Mouse (Mus musculus) neural tube, embryonic 15.5 days (tissue): ENCODE data around the gene Ccl5. TPM values are rescaled to one million over a fixed set of nuclear protein-coding genes. Genes with fewer than 3 reads are reported as not detected.
A peak's percentile ranks its signal among the peaks of the same experiment; 100 is the strongest.
"Not testable (repeated sequence)": the region's sequence is repeated elsewhere in the genome, so short reads cannot be mapped to it uniquely, and the experiment has no call there.

Experiments
- ATAC-seq: fragments of 200-750 bp; cut with Nextera tagmentation; 2 replicates; pipeline ENCODE4 v1.8.0; 2017; ENCODE audit warnings: mild to moderate bottlenecking, moderate TSS enrichment, moderate library complexity; ENCODE audit not compliant: low FRiP score
- H3K27ac ChIP-seq: fragments of 300-500 bp; sonication (generic); replicated peaks from 2 replicates; pipeline ENCODE4 v1.5.1; 2015; ENCODE audit warnings: mild to moderate bottlenecking, inconsistent platforms
- H3K27me3 ChIP-seq: fragments of 300-500 bp; sonication (generic); replicated peaks from 2 replicates; pipeline ENCODE4 v1.6.1; 2015; ENCODE audit warnings: inconsistent platforms
- H3K36me3 ChIP-seq: fragments of 300-500 bp; sonication (generic); 2 replicates; pipeline ENCODE4 v1.6.1; 2015; ENCODE audit warnings: inconsistent platforms
- H3K4me1 ChIP-seq: fragments of 300-500 bp; sonication (generic); 2 replicates; pipeline ENCODE4 v1.6.1; 2015; ENCODE audit warnings: inconsistent platforms
- H3K4me2 ChIP-seq: fragments of 300-500 bp; sonication (generic); 2 replicates; pipeline ENCODE4 v1.6.1; 2015; ENCODE audit warnings: inconsistent platforms, mild to moderate bottlenecking, moderate library complexity
- H3K4me3 ChIP-seq: fragments of 300-500 bp; sonication (generic); replicated peaks from 2 replicates; pipeline ENCODE4 v1.5.1; 2015; ENCODE audit warnings: mild to moderate bottlenecking, inconsistent platforms
- H3K9ac ChIP-seq: fragments of 300-500 bp; sonication (generic); replicated peaks from 2 replicates; pipeline ENCODE4 v1.6.1; 2015; ENCODE audit warnings: mild to moderate bottlenecking, inconsistent platforms
- H3K9me3 ChIP-seq: fragments of 300-500 bp; sonication (generic); replicated peaks from 2 replicates; pipeline ENCODE4 v1.6.1; 2016; ENCODE audit warnings: inconsistent platforms
- WGBS: fragments of 180-500 bp; shearing (Covaris S2); methylation state at CpG from one replicate; pipeline ENCODE4 v1.1.7; 2015; ENCODE audit warnings: mixed read lengths; 5-methylcytosine and 5-hydroxymethylcytosine counted together
- polyA plus RNA-seq: library from polyadenylated mRNA; unstranded; fragments of >200 nt; fragmentation: Nextera tagmentation; extraction: Ambion mirVana; gene quantifications from 2 replicates; pipeline ENCODE4 v1.2.1, GENCODE M21; 2015

Ccl5 gene
- polyA plus RNA-seq, 1 experiment from 2014 or later = not detected

DNA sequence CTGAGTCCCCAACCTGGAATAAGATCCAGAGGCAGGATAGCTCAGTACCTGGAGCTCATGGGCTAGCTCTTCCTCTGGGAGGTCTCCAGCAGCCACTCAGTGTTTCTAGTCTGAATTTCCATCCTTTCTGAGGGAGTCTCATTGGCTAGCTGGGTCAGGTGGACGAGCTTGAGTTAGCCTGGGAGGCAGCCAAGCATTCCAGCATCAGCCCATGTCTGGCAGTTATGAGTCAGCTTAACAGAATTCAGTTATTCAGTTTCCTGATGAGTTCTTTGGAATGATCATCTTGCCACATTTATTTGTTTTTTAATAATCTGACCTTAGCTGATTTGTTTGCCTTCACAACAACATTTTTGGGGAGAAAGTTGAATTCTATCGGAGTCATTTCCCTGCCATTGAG lies 33.4 kb upstream of the Ccl5 start:
- Histone ChIP-seq H3K36me3 (no peaks in the 10 kb centered on the region), H3K9me3 (no peaks in the 10 kb centered on the region), H3K4me3 (no peak overlapping the region), H3K9ac (no peak overlapping the region), H3K27me3 (no peaks in the 10 kb centered on the region), H3K4me2 (no peak overlapping the region), H3K27ac (no peak overlapping the region), H3K4me1 (no peaks in the 10 kb centered on the region)
- ATAC-seq = no peak
- WGBS = 72% methylated on average over 2 of the region's 2 CpGs

DNA sequence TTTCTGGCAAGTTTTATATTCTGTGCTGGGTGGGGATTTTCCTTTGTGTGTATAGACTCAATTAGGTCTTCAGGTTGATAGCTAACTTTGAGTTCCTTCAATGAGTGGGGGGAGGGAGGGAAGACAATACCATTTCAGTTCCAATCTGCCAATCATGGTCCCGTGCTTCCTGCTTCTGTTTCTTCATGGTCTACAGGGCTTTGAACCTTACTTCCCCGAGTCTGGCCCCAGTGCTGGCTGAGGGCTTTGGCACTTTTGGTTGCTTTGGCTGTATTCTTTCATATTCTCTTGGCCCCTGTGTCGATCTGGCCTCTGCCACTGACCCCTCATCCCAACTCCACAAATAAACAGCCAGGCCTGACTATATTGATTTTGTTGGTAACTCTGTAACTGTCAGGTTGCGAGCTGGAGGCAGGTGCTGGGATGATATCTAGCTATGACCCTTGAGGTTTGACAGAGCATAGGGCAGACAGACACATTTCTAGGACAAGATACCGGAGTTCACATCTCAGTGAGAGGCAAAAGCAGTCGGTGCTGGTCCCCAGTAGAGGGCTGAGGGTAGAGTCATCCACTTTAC lies 32.1 kb upstream of the Ccl5 start:
- no peaks in the 10 kb centered on the region for H3K9me3 ChIP-seq
- 80% methylated on average over 6 of the region's 6 CpGs for WGBS
- no peak overlapping the region for H3K4me2 ChIP-seq
- H3K36me3 ChIP-seq = no peaks in the 10 kb centered on the region
- no peaks in the 10 kb centered on the region for H3K27me3 ChIP-seq
- no peak overlapping the region for H3K9ac ChIP-seq
- no peaks in the 10 kb centered on the region for H3K4me1 ChIP-seq
- no peak for ATAC-seq
- no peak overlapping the region for H3K4me3 ChIP-seq
- H3K27ac ChIP-seq = no peak overlapping the region

DNA sequence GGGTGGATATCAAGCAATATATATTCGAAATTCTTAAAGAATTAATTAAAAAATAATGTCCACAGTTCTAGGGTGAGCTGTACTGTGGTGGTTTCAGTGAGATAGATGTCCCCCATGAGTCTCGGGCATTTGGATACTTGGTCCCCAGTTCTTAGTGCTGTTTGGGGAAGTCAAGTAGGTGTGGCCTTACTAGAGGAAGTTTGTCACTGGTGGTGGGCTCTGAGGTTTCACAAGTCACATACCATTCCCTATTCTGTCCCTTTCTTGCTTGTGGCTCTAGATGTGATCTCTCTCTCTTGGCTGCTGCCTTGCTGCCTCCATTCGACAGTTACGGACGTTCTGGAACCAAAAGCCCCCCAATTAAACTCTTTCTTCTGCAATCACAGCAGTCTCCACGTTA lies 30.1 kb upstream of the Ccl5 start:
- WGBS = 68% methylated on average over 6 of the region's 6 CpGs
- no peak for ATAC-seq
- no peak overlapping the region for H3K9ac ChIP-seq
- H3K9me3 ChIP-seq = no peaks in the 10 kb centered on the region
- no peaks in the 10 kb centered on the region for H3K27me3 ChIP-seq
- peaks cover 5% of the 10 kb centered on the region; the same call in 1 of the 2 replicates for H3K4me1 ChIP-seq
- no peak overlapping the region for H3K27ac ChIP-seq
- no peaks in the 10 kb centered on the region for H3K36me3 ChIP-seq
- H3K4me2 ChIP-seq = no peak overlapping the region
- no peak overlapping the region for H3K4me3 ChIP-seq

DNA sequence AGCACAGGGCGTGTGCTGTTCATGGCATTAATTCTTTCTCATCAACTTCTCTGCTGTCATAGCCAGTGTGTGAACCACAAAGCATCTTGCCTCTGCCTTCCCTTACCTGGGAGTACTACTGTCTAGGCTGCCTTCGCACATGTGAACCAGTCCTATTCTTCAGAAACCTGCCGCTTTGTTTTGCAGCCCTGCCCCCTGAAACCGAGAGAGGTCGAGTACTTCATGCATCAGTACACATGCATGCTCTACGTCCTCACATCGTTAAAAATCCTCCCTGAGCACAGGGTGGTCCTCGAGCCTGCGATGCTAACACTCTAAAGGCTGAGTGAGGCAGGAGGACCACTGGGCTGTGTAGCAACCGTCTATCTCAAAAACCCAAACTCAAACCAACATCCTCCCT lies 26.8 kb upstream of the Ccl5 start:
- H3K36me3 ChIP-seq = no peaks in the 10 kb centered on the region
- no peaks in the 10 kb centered on the region for H3K27me3 ChIP-seq
- H3K4me1 ChIP-seq = peaks cover 5% of the 10 kb centered on the region; the same call in 1 of the 2 replicates
- H3K9ac ChIP-seq = no peak overlapping the region
- H3K4me2 ChIP-seq = no peak overlapping the region
- no peak for ATAC-seq
- H3K4me3 ChIP-seq = no peak overlapping the region
- no peaks in the 10 kb centered on the region for H3K9me3 ChIP-seq
- WGBS = 49% methylated on average over 10 of the region's 10 CpGs
- H3K27ac ChIP-seq = no peak overlapping the region

DNA sequence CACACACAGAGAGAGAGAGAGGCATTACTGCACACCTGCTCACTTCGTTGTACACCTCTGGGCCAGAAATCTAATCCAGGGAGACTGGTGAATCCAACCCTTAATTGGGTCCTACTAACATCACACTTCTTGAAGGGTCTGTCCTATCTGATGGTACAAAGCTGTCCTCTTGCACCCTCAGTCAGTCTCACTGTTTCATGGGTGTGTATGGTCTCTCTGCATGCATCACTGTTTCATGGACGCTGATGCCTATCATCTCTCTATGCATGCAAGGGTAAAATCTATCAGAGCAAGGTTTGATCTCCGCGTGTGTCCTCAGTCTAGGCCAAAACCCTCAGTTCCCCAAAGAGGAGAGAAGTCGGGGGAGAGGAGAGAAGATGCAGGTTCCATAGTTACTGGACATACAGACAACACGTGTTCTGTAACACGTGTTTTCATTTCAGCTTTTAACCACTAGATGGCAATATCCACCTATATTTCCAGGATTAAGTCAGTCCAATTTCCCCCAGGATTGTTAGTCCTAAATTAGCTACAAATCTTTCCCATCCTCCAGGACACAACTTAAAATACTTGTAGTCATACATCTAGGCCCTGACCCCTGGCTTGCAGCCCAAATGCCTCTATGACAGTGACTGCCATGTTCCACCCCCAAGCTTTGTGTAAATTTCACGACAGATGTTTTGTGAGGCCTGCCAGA lies 25.9 kb upstream of the Ccl5 start:
- Histone ChIP-seq H3K9ac (0 out of 2 replicates have a peak overlapping the region, but pooled peaks have one; percentile 28), H3K4me2 (peak overlapping the region; percentile 37; the same call in 1 of the 2 replicates), H3K9me3 (no peaks in the 10 kb centered on the region), H3K4me1 (peaks cover 5% of the 10 kb centered on the region; the same call in 1 of the 2 replicates), H3K27ac (no peak overlapping the region), H3K36me3 (no peaks in the 10 kb centered on the region), H3K27me3 (no peaks in the 10 kb centered on the region), H3K4me3 (no peak overlapping the region)
- WGBS = 29% methylated on average over 8 of the region's 8 CpGs
- peak; percentile 45; the same call in 1 of the 2 replicates for ATAC-seq

DNA sequence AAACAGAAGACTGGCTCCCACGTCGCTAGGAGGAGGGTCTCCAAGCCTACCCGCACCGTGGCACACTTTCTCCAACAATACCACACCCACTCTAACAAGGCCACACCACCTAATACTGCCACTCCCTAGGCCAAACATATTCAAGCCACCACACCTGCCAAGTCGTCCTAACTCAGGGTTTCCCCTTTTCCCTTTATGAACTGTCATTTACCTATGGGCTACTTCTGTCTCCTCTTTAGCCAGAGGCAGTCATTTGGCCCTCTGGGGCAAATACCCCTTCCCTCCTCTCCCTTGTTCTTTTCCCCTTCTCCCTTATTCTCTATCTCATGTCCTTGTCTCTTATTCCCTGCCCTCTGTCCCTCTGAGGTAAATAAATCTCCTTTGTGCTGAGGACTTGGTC lies 21.4 kb upstream of the Ccl5 start:
- Histone ChIP-seq H3K36me3 (no peaks in the 10 kb centered on the region), H3K27me3 (no peaks in the 10 kb centered on the region), H3K4me1 (peaks cover 3% of the 10 kb centered on the region; the same call in 1 of the 2 replicates), H3K9ac (no peak overlapping the region), H3K4me3 (no peak overlapping the region), H3K27ac (no peak overlapping the region), H3K9me3 (no peaks in the 10 kb centered on the region), H3K4me2 (no peak overlapping the region)
- 89% methylated on average over 5 of the region's 5 CpGs for WGBS
- no peak for ATAC-seq

DNA sequence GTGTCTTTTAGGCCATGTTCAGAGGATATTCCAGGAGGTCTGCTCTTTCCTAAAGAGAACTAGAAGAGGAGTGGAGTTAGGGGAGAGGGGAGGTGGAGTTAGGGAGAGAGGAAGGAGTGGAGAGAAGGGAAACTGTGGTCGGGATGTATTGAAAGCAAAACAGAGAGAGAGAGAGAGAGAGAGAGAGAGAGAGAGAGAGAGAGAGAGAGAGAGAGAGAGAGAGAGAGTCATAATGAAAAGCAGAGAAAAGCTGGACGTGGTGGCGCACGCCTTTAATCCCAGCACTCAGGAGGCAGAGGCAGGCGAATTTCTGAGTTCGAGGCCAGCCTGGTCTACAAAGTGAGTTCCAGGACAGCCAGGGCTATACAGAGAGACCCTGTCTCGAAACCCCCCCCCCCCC lies 20.7 kb upstream of the Ccl5 start:
- 82% methylated on average over 7 of the region's 7 CpGs for WGBS
- not testable (repeated sequence) for H3K9me3 ChIP-seq, ATAC-seq

DNA sequence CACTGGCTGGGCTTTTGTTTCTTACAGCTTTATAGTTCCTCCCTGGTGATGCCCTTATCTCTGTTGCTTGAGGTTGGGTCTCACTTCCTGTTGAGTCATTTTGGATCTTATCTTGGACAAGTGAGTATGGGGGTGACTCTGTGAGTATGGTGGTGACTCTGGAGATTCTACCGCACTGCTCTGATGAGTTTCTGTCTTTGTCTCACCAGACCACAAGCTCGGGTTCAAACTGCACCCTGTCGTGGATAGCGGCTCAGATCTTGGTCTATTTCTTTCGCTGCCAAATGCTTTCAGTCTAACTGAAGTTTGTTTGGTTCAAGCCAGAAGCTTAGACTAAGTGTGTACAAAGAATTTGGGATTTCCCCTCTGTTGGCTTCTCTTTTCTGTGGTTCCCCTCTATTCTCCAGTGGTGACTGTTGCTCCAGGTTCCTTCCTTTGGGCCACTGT lies 19.9 kb upstream of the Ccl5 start:
- Histone ChIP-seq H3K4me1 (no peaks in the 10 kb centered on the region), H3K27ac (no peak overlapping the region), H3K9me3 (no peaks in the 10 kb centered on the region), H3K27me3 (no peaks in the 10 kb centered on the region), H3K4me3 (no peak overlapping the region), H3K4me2 (no peak overlapping the region), H3K9ac (no peak overlapping the region), H3K36me3 (no peaks in the 10 kb centered on the region)
- 88% methylated on average over 5 of the region's 5 CpGs for WGBS
- no peak for ATAC-seq

More for the DNA sequence above, 20.7 kb upstream of the Ccl5 start:
- H3K4me2 ChIP-seq, H3K27me3 ChIP-seq, H3K27ac ChIP-seq, H3K4me1 ChIP-seq, H3K4me3 ChIP-seq, H3K9ac ChIP-seq, H3K36me3 ChIP-seq: not testable (repeated sequence)

DNA sequence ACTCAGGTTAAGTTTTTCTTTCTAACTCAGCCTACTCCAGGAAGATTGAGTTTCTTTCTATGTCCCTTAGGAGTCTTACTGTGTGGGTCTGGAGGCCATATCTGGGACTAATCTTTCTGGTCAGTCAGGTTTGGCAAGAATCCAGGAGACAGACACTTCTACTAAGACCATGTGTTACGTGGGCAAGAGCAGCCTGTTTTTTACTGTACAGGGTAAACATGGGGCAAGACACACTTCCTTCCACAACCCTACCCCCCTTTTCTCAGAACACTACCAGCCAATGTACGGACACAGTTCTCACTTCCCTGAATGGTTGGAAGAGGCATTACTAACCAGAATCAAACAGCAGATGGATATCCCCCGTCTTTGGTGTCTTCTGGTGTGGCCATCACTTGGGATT lies 13.9 kb upstream of the Ccl5 start:
- Histone ChIP-seq H3K27me3 (no peaks in the 10 kb centered on the region), H3K4me2 (no peak overlapping the region), H3K9ac (no peak overlapping the region), H3K36me3 (no peaks in the 10 kb centered on the region), H3K4me1 (no peaks in the 10 kb centered on the region), H3K4me3 (no peak overlapping the region), H3K27ac (no peak overlapping the region), H3K9me3 (no peaks in the 10 kb centered on the region)
- WGBS = 80% methylated on average over 3 of the region's 3 CpGs
- no peak for ATAC-seq

DNA sequence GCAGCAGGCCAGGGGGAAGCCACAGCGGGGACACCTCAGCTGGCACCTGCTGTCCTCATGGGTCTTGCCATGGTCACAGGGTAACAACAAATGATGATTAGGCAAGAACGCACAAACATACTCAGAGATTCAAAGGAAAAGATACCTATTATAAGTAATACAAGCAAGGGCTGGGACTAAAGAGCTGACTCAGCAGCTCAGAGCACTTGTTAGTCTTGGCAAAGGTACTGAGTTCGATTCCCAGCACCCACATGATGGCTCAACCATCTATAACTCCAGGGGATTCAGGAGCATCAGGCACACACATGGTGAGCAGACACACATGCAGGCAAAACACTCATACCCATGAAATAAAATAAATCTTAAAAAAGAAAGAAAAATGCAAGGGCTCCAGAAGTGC lies 11.1 kb upstream of the Ccl5 start:
- no peaks in the 10 kb centered on the region for H3K27me3 ChIP-seq
- H3K9me3 ChIP-seq = no peaks in the 10 kb centered on the region
- ATAC-seq = no peak
- H3K9ac ChIP-seq = no peak overlapping the region
- 92% methylated on average over 3 of the region's 3 CpGs for WGBS
- H3K4me2 ChIP-seq = no peak overlapping the region
- no peak overlapping the region for H3K4me3 ChIP-seq
- H3K4me1 ChIP-seq = no peaks in the 10 kb centered on the region
- H3K27ac ChIP-seq = no peak overlapping the region
- no peaks in the 10 kb centered on the region for H3K36me3 ChIP-seq

DNA sequence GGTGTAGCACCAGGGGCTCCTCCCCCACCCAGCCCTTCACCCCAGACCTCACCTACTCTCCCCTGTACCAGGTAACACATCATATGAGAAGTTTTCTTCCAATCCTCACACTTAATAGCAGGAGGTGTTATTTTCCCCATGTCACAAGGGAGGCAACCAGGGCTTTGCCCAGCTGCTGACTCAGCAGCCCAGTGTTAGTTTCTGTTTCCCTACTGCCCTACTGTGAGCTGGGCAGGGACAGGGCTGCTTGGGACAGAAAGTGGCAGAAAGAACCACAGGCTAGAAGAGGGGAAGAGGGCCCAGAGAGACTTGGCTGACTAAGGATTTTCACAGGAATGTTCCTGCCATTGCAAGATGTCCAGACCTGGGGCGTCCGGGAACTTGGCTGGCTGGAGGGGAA lies 10.6 kb upstream of the Ccl5 start:
- no peak overlapping the region for H3K4me3 ChIP-seq
- ATAC-seq = no peak
- no peak overlapping the region for H3K9ac ChIP-seq
- no peaks in the 10 kb centered on the region for H3K27me3 ChIP-seq
- WGBS = 91% methylated on average over 2 of the region's 2 CpGs
- no peaks in the 10 kb centered on the region for H3K9me3 ChIP-seq
- H3K36me3 ChIP-seq = no peaks in the 10 kb centered on the region
- H3K4me1 ChIP-seq = no peaks in the 10 kb centered on the region
- H3K27ac ChIP-seq = no peak overlapping the region
- H3K4me2 ChIP-seq = no peak overlapping the region

DNA sequence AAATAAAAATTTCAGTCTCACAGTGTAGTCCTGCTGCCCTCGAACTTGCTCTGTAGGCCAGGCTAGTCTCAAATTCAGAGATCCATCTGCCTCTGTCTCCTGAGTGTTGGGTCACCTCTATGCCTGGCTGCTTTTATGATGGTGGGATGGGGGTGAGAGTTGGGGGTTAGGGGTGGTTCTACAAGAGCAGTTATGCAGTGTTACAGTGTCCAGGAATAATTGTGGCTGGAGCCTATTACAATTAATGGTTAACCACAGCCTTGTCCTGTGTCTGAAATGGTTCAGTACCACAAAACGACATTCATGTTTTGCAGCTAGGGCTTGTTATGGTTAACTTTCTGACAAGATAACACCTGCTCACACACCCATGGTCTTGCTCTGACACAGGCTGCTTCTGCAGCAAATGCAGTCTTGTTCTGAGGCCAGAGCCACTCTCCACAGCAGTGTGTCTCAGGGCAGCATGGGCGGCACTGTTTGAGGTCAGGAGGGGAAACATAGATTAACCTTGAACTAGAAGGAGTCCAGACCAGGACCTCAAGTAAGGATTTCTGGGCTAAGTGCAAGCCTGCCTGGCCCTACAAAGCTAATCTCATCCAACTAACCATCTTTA lies 8.5 kb upstream of the Ccl5 start:
- H3K4me2 ChIP-seq = no peak overlapping the region
- 82% methylated on average over 3 of the region's 3 CpGs for WGBS
- H3K9me3 ChIP-seq = no peaks in the 10 kb centered on the region
- H3K27me3 ChIP-seq = no peaks in the 10 kb centered on the region
- peaks cover 10% of the 10 kb centered on the region; the same call in 1 of the 2 replicates for H3K4me1 ChIP-seq
- H3K9ac ChIP-seq = no peak overlapping the region
- H3K36me3 ChIP-seq = no peaks in the 10 kb centered on the region
- no peak overlapping the region for H3K4me3 ChIP-seq
- H3K27ac ChIP-seq = no peak overlapping the region
- ATAC-seq = no peak
